Mouse (Mus musculus) fibroblast of lung, adult 2 months (primary cell): ENCODE measurements around the gene Zhx3.

ENCODE experiments used
- DNase-seq: peaks from one replicate; pipeline ENCODE4 v3.0.0-alpha.2; 2011; ENCODE audit warnings: low read depth

Gene Zhx3

DNA sequence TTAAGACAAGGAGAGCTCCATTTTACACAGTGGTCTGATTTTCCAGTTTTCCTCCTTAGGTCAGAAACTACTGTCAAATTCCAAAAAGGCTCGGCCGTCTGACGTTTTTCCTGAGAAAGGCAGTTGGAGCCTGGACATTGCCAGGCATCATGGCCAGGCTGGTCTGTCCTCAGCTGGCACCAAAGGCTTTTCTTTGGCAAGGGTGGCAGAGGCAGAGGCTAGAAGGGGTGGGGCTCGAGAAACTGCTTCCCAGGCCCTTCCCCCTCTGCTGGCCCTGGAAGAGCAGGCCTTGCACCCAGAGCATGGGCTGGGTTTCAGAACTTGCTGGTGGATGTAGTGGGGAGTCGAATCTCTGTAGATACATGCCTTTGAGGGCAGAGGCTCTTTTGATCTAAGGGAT is 9.6 kb upstream of the Zhx3 start:
- DNase-seq, result no peak

- DNase-seq, result no peak
These were observed 8.8 kb upstream of the Zhx3 start for GRCm38 (mm10) chr2:160881462-160882101.

- peak; percentile 82 for DNase-seq
These were observed 7.8 kb upstream of the Zhx3 start, which contains the start of gene Lpin3 for GRCm38 (mm10) chr2:160880453-160881195. Gene Lpin3, plus strand, starts transcription at chr2:160880670.

- no peak for DNase-seq
These were observed 3.3 kb upstream of the Zhx3 start for GRCm38 (mm10) chr2:160876115-160876514.

- DNase-seq, result no peak
These were observed 1.6 kb upstream of the Zhx3 start for GRCm38 (mm10) chr2:160874231-160874877.

DNA sequence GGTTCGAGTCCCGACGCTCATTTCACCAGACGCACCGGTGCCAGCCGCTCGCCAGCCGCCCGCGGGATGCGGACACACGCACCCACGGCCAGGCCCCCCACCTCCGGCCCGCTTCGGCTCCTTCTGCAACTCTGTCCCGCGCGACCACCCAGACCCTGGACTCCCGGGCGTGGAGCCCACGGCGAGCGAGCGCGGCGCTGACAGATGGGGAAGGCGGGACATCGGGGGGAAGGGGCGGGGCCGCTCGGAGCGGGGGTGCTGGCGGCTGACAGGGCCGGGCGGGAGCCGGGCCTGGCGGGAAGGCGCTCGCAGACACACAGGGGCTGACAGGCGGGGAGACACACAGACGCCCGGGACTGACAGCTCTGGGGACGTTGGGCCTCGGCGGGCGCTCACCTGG is 403 bp downstream of the Zhx3 start:
- DNase-seq, result no peak

- DNase-seq, result no peak
These were observed 1.5 kb downstream of the Zhx3 start for GRCm38 (mm10) chr2:160871310-160871709.

- no peak for DNase-seq
These were observed 3.4 kb downstream of the Zhx3 start for GRCm38 (mm10) chr2:160869446-160869845.

GRCm38 (mm10) chr2:160865266-160865665 is 7.5 kb downstream of the Zhx3 start:
- no peak for DNase-seq

GRCm38 (mm10) chr2:160864112-160864511 is 8.7 kb downstream of the Zhx3 start:
- no peak for DNase-seq

- no peak for DNase-seq
These were observed 12.4 kb downstream of the Zhx3 start for GRCm38 (mm10) chr2:160860363-160860762.

- DNase-seq, result no peak
These were observed 16.3 kb downstream of the Zhx3 start for GRCm38 (mm10) chr2:160856359-160857102.

DNA sequence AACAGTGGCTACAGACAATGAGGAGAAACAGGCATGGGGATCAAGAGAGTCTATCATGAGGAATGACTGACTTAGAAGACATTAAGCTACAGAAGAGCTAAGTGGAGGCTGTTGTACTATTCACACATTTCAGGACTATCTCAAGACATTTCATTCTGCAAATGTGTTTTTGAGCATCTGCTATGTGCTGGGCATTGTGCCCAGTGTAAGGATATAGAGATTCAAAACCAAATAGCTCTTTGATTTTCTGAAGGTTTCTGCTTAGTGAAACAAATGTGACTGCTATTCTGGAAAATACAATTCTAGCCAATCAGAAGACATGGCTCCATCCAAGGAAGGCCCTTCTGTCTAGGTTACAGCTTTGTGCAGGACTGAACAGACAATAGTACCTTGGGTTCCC is 18.1 kb downstream of the Zhx3 start:
- DNase-seq, result no peak

- no peak for DNase-seq
These were observed 22.4 kb downstream of the Zhx3 start for GRCm38 (mm10) chr2:160850360-160850759.

- DNase-seq, result no peak
These were observed 23.1 kb downstream of the Zhx3 start for GRCm38 (mm10) chr2:160849617-160850240.

DNA sequence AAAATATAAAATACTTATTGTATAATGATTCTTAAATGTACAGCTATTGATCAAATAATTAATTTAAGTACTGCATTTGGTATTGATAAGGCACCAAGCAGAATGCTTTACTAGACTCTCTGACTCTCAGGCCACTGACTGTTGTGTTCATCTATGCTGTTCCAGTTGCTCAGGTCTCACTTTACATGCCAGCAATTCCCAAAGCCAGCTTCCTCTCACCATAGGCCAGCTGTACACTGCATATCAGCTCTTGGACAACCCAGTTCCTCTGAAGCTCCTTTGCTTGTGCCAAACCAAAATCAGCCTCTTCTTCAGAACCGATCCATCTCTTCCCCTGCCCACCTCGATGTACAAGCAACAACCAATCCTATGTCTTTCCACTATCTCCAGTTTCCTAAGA is 24.6 kb downstream of the Zhx3 start:
- DNase-seq, result no peak

GRCm38 (mm10) chr2:160847664-160848063 is 25.1 kb downstream of the Zhx3 start:
- DNase-seq, result no peak

- DNase-seq, result no peak
These were observed 32.0 kb downstream of the Zhx3 start for GRCm38 (mm10) chr2:160840838-160841237.

GRCm38 (mm10) chr2:160810802-160811201 is 62.0 kb downstream of the Zhx3 start:
- DNase-seq, result no peak

GRCm38 (mm10) chr2:160810376-160810775 is 62.4 kb downstream of the Zhx3 start:
- no peak for DNase-seq

DNA sequence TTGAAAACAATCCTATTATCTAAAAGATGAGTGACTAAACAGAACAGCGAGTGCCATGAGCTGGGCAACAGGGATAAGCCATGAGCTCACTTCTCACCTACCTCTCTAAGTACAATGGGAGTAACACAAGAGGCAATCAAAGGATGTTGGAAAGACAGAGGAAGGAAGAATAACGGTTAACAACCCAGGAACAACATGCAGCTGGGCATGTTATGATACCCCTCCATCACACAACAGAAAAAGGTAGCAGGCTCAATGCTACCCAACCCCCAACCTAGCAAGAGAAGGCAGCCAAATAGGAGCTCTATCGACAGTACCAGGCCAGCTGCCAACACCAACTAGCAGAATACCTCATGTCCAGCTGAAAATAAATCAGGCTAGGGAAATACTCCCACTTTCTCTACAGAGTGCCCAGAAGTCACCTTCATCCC is 66.7 kb downstream of the Zhx3 start:
- peak; percentile 31 for DNase-seq
